Mouse (Mus musculus): ENCODE data around the gene Sgsm3. TPM values are rescaled to one million over a fixed set of nuclear protein-coding genes. Genes with fewer than 3 reads are reported as not detected.

The Sgsm3 gene
- total RNA-seq, 4 experiments from 2014 or later, result 81.8 to 105 (median 87.0) TPM

Small RNA genes lying within 50 kb of the gene (microRNA-seq; reads per million reads assigned to microRNA genes)
- gene Mir5113, result 16.1 to 19.8 reads per million in 2 experiments

Other genes starting within 250 kb of the Sgsm3 start
- 10 to 100 TPM; 27.5 to 42.6 (median 32.7) TPM for gene Adsl, start 29.3 kb upstream of the Sgsm3 start, total RNA-seq (2022)
- gene Mrtfa, start 213.0 kb downstream of the Sgsm3 start, total RNA-seq (2022), result 10 to 100 TPM; 64.2 to 70.5 (median 64.9) TPM

Measured in left cerebral cortex, adult 8-10 months (tissue).